Mouse (Mus musculus) CD4-positive, CD25-positive, alpha-beta regulatory T cell, adult 4 months (primary cell): Measurements from ENCODE around the gene Mybpc2. TPM values are rescaled to one million over a fixed set of nuclear protein-coding genes. Genes with fewer than 3 reads are reported as not detected.
A peak's percentile ranks its signal among the peaks of the same experiment; 100 is the strongest.

ENCODE experiments used
- ATAC-seq: one replicate; pipeline ENCODE4 v1.8.0; 2017
- polyA plus RNA-seq, 2 experiments: library from polyadenylated mRNA; unstranded; fragments of 100-300 nt; shearing (Covaris generic); gene quantifications; one replicate each; pipeline ENCODE4 v1.2.1; 2017

The Mybpc2 gene
- polyA plus RNA-seq = not detected

GRCm38 (mm10) chr7:44524502-44524901, at the start of gene Mybpc2:
Mybpc2 (minus strand) TSS chr7:44524656.
- ATAC-seq = no peak

- ATAC-seq = no peak
Observed at GRCm38 (mm10) chr7:44572956-44573484, 48.6 kb upstream of the Mybpc2 start.

- ATAC-seq = no peak
Observed at GRCm38 (mm10) chr7:44572213-44572701, 47.8 kb upstream of the Mybpc2 start, which contains the start of gene Napsa. Napsa (plus strand) TSS chr7:44572380.

GRCm38 (mm10) chr7:44571811-44572210, 47.4 kb upstream of the Mybpc2 start:
- no peak for ATAC-seq

- ATAC-seq = no peak
Observed at GRCm38 (mm10) chr7:44570989-44571388, 46.5 kb upstream of the Mybpc2 start.

GRCm38 (mm10) chr7:44568803-44569202, 44.3 kb upstream of the Mybpc2 start:
- no peak for ATAC-seq

GRCm38 (mm10) chr7:44565414-44565813, 41.0 kb upstream of the Mybpc2 start:
- ATAC-seq = no peak

GRCm38 (mm10) chr7:44564486-44564885, 40.0 kb upstream of the Mybpc2 start:
- ATAC-seq = no peak

- no peak for ATAC-seq
Observed at GRCm38 (mm10) chr7:44563284-44563683, 38.8 kb upstream of the Mybpc2 start.

- peak; percentile 85 for ATAC-seq
Observed at GRCm38 (mm10) chr7:44560435-44561400, 36.3 kb upstream of the Mybpc2 start.

GRCm38 (mm10) chr7:44557629-44558028, 33.2 kb upstream of the Mybpc2 start:
- no peak for ATAC-seq

- ATAC-seq = peak; percentile 87
Observed at GRCm38 (mm10) chr7:44553826-44554225, 29.4 kb upstream of the Mybpc2 start, which contains the start of gene Nr1h2. Nr1h2 (minus strand) TSS chr7:44553951.

- peak; percentile 16 for ATAC-seq
Observed at GRCm38 (mm10) chr7:44553196-44553764, 28.8 kb upstream of the Mybpc2 start.

GRCm38 (mm10) chr7:44552141-44552908, 27.9 kb upstream of the Mybpc2 start:
- ATAC-seq = no peak

GRCm38 (mm10) chr7:44551731-44552130, 27.3 kb upstream of the Mybpc2 start:
- ATAC-seq = no peak

- no peak for ATAC-seq
Observed at GRCm38 (mm10) chr7:44551301-44551700, 26.8 kb upstream of the Mybpc2 start.

- ATAC-seq = no peak
Observed at GRCm38 (mm10) chr7:44550409-44550678, 25.9 kb upstream of the Mybpc2 start.

GRCm38 (mm10) chr7:44549621-44550408, 25.4 kb upstream of the Mybpc2 start:
- ATAC-seq = no peak

- ATAC-seq = peak; percentile 94
Observed at GRCm38 (mm10) chr7:44548497-44549087, 24.1 kb upstream of the Mybpc2 start, which contains the start of gene Pold1. Pold1 (minus strand) TSS chr7:44548849.

- ATAC-seq = no peak
Observed at GRCm38 (mm10) chr7:44547725-44548124, 23.3 kb upstream of the Mybpc2 start.

GRCm38 (mm10) chr7:44547041-44547440, 22.6 kb upstream of the Mybpc2 start:
- no peak for ATAC-seq
